Mouse (Mus musculus): ENCODE data around the gene Gle1. TPM values are rescaled to one million over a fixed set of nuclear protein-coding genes. Genes with fewer than 3 reads are reported as not detected.
"Not testable (repeated sequence)": the region's sequence is repeated elsewhere in the genome, so short reads cannot be mapped to it uniquely, and the experiment has no call there.

Gene Gle1
- polyA plus RNA-seq, 1 experiment: 27.1 TPM

GRCm38 (mm10) chr2:29902194-29902593 lies 33.0 kb upstream of the Gle1 start:
- no peaks in the 10 kb centered on the region for H3K4me1 ChIP-seq (ENCODE audit: control insufficient read depth, insufficient read depth, low read length)
- DNase-seq: no peak
- TF ChIP-seq POLR2A (IDR thresholded peaks at IDR 0.05; ENCODE audit: borderline replicate concordance, extremely low read depth, low read depth, low read length): no peak
- no peak for TF ChIP-seq CTCF (IDR thresholded peaks at IDR 0.05; ENCODE audit: insufficient read depth, low read length)
- 82% methylated on average over 10 of the region's 10 CpGs for WGBS
- H3K4me3 ChIP-seq (replicated peaks; ENCODE audit: extremely low read depth, low read depth, low read length): no peak overlapping the region

- not testable (repeated sequence) for H3K4me3 ChIP-seq (replicated peaks; ENCODE audit: extremely low read depth, low read depth, low read length); DNase-seq; H3K4me1 ChIP-seq (ENCODE audit: control insufficient read depth, insufficient read depth, low read length)
- 96% methylated on average over 2 of the region's 2 CpGs for WGBS
Measured at GRCm38 (mm10) chr2:29908171-29908570, 27.1 kb upstream of the Gle1 start.

GRCm38 (mm10) chr2:29910042-29910441 lies 25.2 kb upstream of the Gle1 start:
- H3K4me1 ChIP-seq (ENCODE audit: control insufficient read depth, insufficient read depth, low read length): no peaks in the 10 kb centered on the region
- no peak overlapping the region for H3K4me3 ChIP-seq (replicated peaks; ENCODE audit: extremely low read depth, low read depth, low read length)
- no peak for DNase-seq
- 97% methylated on average over 2 of the region's 2 CpGs for WGBS
- TF ChIP-seq POLR2A (IDR thresholded peaks at IDR 0.05; ENCODE audit: borderline replicate concordance, extremely low read depth, low read depth, low read length) (no peak), CTCF (IDR thresholded peaks at IDR 0.05; ENCODE audit: insufficient read depth, low read length) (peak; percentile 32; the same call in 1 of the 2 replicates)

GRCm38 (mm10) chr2:29917621-29918020 lies 17.6 kb upstream of the Gle1 start:
- DNase-seq: no peak
- Histone ChIP-seq H3K4me1 (ENCODE audit: control insufficient read depth, insufficient read depth, low read length) (no peaks in the 10 kb centered on the region), H3K4me3 (replicated peaks; ENCODE audit: extremely low read depth, low read depth, low read length) (no peak overlapping the region)
- WGBS: 94% methylated on average over 11 of the region's 11 CpGs
- TF ChIP-seq POLR2A (IDR thresholded peaks at IDR 0.05; ENCODE audit: borderline replicate concordance, extremely low read depth, low read depth, low read length) (no peak), CTCF (IDR thresholded peaks at IDR 0.05; ENCODE audit: insufficient read depth, low read length) (no peak)

GRCm38 (mm10) chr2:29922011-29922410 lies 13.2 kb upstream of the Gle1 start:
- no peak for TF ChIP-seq CTCF (IDR thresholded peaks at IDR 0.05; ENCODE audit: insufficient read depth, low read length)
- no peak for TF ChIP-seq POLR2A (IDR thresholded peaks at IDR 0.05; ENCODE audit: borderline replicate concordance, extremely low read depth, low read depth, low read length)
- WGBS: 28% methylated on average over 11 of the region's 11 CpGs
- Histone ChIP-seq H3K4me3 (replicated peaks; ENCODE audit: extremely low read depth, low read depth, low read length) (no peak overlapping the region), H3K4me1 (ENCODE audit: control insufficient read depth, insufficient read depth, low read length) (no peaks in the 10 kb centered on the region)
- peak; percentile 29 for DNase-seq

GRCm38 (mm10) chr2:29926542-29926941 lies 8.7 kb upstream of the Gle1 start:
- WGBS: 84% methylated on average over 5 of the region's 5 CpGs
- DNase-seq: no peak
- TF ChIP-seq CTCF (IDR thresholded peaks at IDR 0.05; ENCODE audit: insufficient read depth, low read length) (no peak), POLR2A (IDR thresholded peaks at IDR 0.05; ENCODE audit: borderline replicate concordance, extremely low read depth, low read depth, low read length) (no peak)
- no peak overlapping the region for H3K4me3 ChIP-seq (replicated peaks; ENCODE audit: extremely low read depth, low read depth, low read length)
- no peaks in the 10 kb centered on the region for H3K4me1 ChIP-seq (ENCODE audit: control insufficient read depth, insufficient read depth, low read length)

GRCm38 (mm10) chr2:29930506-29930905 lies 4.7 kb upstream of the Gle1 start:
- no peaks in the 10 kb centered on the region for H3K4me1 ChIP-seq (ENCODE audit: control insufficient read depth, insufficient read depth, low read length)
- no peak for DNase-seq
- 84% methylated on average over 10 of the region's 10 CpGs for WGBS
- no peak overlapping the region for H3K4me3 ChIP-seq (replicated peaks; ENCODE audit: extremely low read depth, low read depth, low read length)
- TF ChIP-seq CTCF (IDR thresholded peaks at IDR 0.05; ENCODE audit: insufficient read depth, low read length) (no peak), POLR2A (IDR thresholded peaks at IDR 0.05; ENCODE audit: borderline replicate concordance, extremely low read depth, low read depth, low read length) (no peak)

- 76% methylated on average over 6 of the region's 6 CpGs for WGBS
- no peak for DNase-seq
- Histone ChIP-seq H3K4me3 (replicated peaks; ENCODE audit: extremely low read depth, low read depth, low read length) (no peak overlapping the region), H3K4me1 (ENCODE audit: control insufficient read depth, insufficient read depth, low read length) (peaks cover 4% of the 10 kb centered on the region; the same call in 1 of the 2 replicates)
- TF ChIP-seq POLR2A (IDR thresholded peaks at IDR 0.05; ENCODE audit: borderline replicate concordance, extremely low read depth, low read depth, low read length): no peak
- TF ChIP-seq CTCF (IDR thresholded peaks at IDR 0.05; ENCODE audit: insufficient read depth, low read length): no peak
Measured at GRCm38 (mm10) chr2:29931194-29931593, 4.0 kb upstream of the Gle1 start.

GRCm38 (mm10) chr2:29940073-29940472 lies 4.8 kb downstream of the Gle1 start:
- no peak overlapping the region for H3K4me3 ChIP-seq (replicated peaks; ENCODE audit: extremely low read depth, low read depth, low read length)
- WGBS: 90% methylated on average over 9 of the region's 9 CpGs
- DNase-seq: no peak
- H3K4me1 ChIP-seq (ENCODE audit: control insufficient read depth, insufficient read depth, low read length): peaks cover 10% of the 10 kb centered on the region
- TF ChIP-seq CTCF (IDR thresholded peaks at IDR 0.05; ENCODE audit: insufficient read depth, low read length) (no peak), POLR2A (IDR thresholded peaks at IDR 0.05; ENCODE audit: borderline replicate concordance, extremely low read depth, low read depth, low read length) (no peak)

- DNase-seq: no peak
- no peak for TF ChIP-seq POLR2A (IDR thresholded peaks at IDR 0.05; ENCODE audit: borderline replicate concordance, extremely low read depth, low read depth, low read length)
- no peak for TF ChIP-seq CTCF (IDR thresholded peaks at IDR 0.05; ENCODE audit: insufficient read depth, low read length)
- peaks cover 10% of the 10 kb centered on the region for H3K4me1 ChIP-seq (ENCODE audit: control insufficient read depth, insufficient read depth, low read length)
- WGBS: 97% methylated on average over 7 of the region's 7 CpGs
- H3K4me3 ChIP-seq (replicated peaks; ENCODE audit: extremely low read depth, low read depth, low read length): no peak overlapping the region
Measured at GRCm38 (mm10) chr2:29940826-29941225, 5.6 kb downstream of the Gle1 start.
